Mouse (Mus musculus): ENCODE measurements around the gene Anapc13.

DNA sequence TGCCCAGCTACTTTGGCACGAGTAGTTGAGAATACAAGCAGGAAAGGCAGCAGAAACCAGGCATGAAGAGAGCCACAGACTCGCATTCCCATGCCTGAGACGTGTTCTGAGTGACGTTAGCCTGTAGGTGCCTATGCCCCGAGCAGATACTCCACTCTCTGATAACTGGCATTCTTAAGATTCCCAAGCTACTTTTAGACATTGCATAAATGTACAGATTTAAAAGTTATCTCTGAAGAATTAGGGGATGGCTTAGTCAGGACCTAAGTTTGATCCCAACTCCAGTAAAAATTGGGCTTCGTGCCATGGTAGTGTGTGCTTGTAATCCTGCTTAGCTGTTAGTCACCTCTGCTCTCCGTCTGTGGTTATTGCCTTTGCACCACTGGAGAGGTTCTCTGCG is 8.4 kb downstream of the Anapc13 start:
- TF ChIP-seq CTCF (IDR thresholded peaks at IDR 0.05; ENCODE audit: extremely low read depth, insufficient read depth, low read length) (no peak), POLR2A (IDR thresholded peaks at IDR 0.05; ENCODE audit: extremely low read depth, insufficient read depth, low read length) (no peak)

All from cortical plate, adult 2 months (tissue).